Mouse (Mus musculus): ENCODE measurements at regions not wholly inside any gene's neighbourhood (a gene's known extent, or its start where the extent isn't known, plus 50 kb on each side); places are given as distances from the start of the nearest gene placed in this dataset.
"Not testable (repeated sequence)": the region's sequence is repeated elsewhere in the genome, so short reads cannot be mapped to it uniquely, and the experiment has no call there.

- no peak for DNase-seq (ENCODE audit: low spot score)
These were observed 170.6 kb upstream of the Pkdcc start for GRCm38 (mm10) chr17:83044515-83044914.

GRCm38 (mm10) chr17:83049972-83050535 lies 165.0 kb upstream of the Pkdcc start:
- no peak for DNase-seq (ENCODE audit: low spot score)

GRCm38 (mm10) chr17:83050591-83051197 lies 164.4 kb upstream of the Pkdcc start:
- no peak for DNase-seq (ENCODE audit: low spot score)

GRCm38 (mm10) chr17:83052613-83053140 lies 162.4 kb upstream of the Pkdcc start:
- DNase-seq (ENCODE audit: low spot score): no peak

- no peak for DNase-seq (ENCODE audit: low spot score)
These were observed 157.3 kb upstream of the Pkdcc start for GRCm38 (mm10) chr17:83057832-83058231.

GRCm38 (mm10) chr17:83061843-83062242 lies 153.2 kb upstream of the Pkdcc start:
- DNase-seq (ENCODE audit: low spot score): no peak

GRCm38 (mm10) chr17:83063848-83064247 lies 151.2 kb upstream of the Pkdcc start:
- DNase-seq (ENCODE audit: low spot score): no peak

GRCm38 (mm10) chr17:83064376-83064775 lies 150.7 kb upstream of the Pkdcc start:
- DNase-seq (ENCODE audit: low spot score): not testable (repeated sequence)

- DNase-seq (ENCODE audit: low spot score): no peak
These were observed 145.8 kb upstream of the Pkdcc start for GRCm38 (mm10) chr17:83069246-83069645.

- DNase-seq (ENCODE audit: low spot score): no peak
These were observed 143.3 kb upstream of the Pkdcc start for GRCm38 (mm10) chr17:83071746-83072145.

- DNase-seq (ENCODE audit: low spot score): no peak
These were observed 142.9 kb upstream of the Pkdcc start for GRCm38 (mm10) chr17:83072175-83072574.

GRCm38 (mm10) chr17:83074893-83075292 lies 140.2 kb upstream of the Pkdcc start:
- no peak for DNase-seq (ENCODE audit: low spot score)

GRCm38 (mm10) chr17:83077737-83078600 lies 137.1 kb upstream of the Pkdcc start:
- no peak for DNase-seq (ENCODE audit: low spot score)

- no peak for DNase-seq (ENCODE audit: low spot score)
These were observed 136.3 kb upstream of the Pkdcc start for GRCm38 (mm10) chr17:83078601-83079360.

- no peak for DNase-seq (ENCODE audit: low spot score)
These were observed 135.8 kb upstream of the Pkdcc start for GRCm38 (mm10) chr17:83079361-83079685.

- no peak for DNase-seq (ENCODE audit: low spot score)
These were observed 133.4 kb upstream of the Pkdcc start for GRCm38 (mm10) chr17:83081729-83082128.

GRCm38 (mm10) chr17:83083521-83083920 lies 131.6 kb upstream of the Pkdcc start:
- no peak for DNase-seq (ENCODE audit: low spot score)

- DNase-seq (ENCODE audit: low spot score): no peak
These were observed 129.2 kb upstream of the Pkdcc start for GRCm38 (mm10) chr17:83085792-83086475.

- DNase-seq (ENCODE audit: low spot score): no peak
These were observed 128.4 kb upstream of the Pkdcc start for GRCm38 (mm10) chr17:83086703-83087102.

GRCm38 (mm10) chr17:83088471-83088870 lies 126.6 kb upstream of the Pkdcc start:
- DNase-seq (ENCODE audit: low spot score): no peak

- no peak for DNase-seq (ENCODE audit: low spot score)
These were observed 125.0 kb upstream of the Pkdcc start for GRCm38 (mm10) chr17:83089856-83090692.

Measured in ovary, postnatal 14 days (tissue).